In the genomic region with DNA sequence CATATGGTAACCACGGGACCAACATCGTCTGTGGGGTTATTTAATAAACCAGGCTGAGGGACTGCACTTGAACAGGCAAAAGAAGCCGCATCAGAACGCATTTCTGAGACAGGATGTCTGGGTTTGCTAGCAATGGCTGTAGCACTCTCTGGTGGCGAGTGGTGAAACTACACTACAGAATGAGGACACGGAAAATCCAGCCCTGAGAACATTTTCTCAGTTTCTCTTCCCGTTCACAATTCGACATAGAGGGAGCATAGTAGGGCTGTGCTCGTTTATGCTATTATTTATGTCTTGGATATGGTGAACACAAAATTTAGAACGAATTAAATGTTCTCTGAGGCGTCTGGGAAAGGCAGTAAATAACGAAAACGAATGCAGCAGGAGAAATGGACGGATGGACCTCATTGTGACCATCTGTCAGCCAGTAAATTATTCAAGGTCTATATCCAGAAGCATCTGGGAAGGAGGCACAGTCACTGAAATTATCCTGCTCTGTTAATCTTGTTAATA, we compare ENCODE assay signal across 8 mouse cellular contexts. TPM values are rescaled to one million over a fixed set of nuclear protein-coding genes. Genes with fewer than 3 reads are reported as not detected.
DNase-seq lines count a peak whose midpoint lies in the region; ATAC-seq lines count a peak whose summit lies in the region.

No protein-coding gene starts in this region.

- ATAC-seq in granulocyte monocyte progenitor cell, adult 5-6 weeks (replicated peaks; ENCODE audit: poor library complexity, severe bottlenecking) = peak; percentile 97

- H3K36me3 ChIP-seq in midbrain, embryonic 10.5 days = no peaks in the 10 kb centered on the region

- peaks cover 5% of the 10 kb centered on the region; the same call in 1 of the 2 replicates for H3K4me1 ChIP-seq in midbrain, embryonic 10.5 days

- intact Hi-C loops in left cerebral cortex, postnatal 4 days (cut with DNase I) = loop anchor here (2.0 to 10.0 kb wide), 6 partner anchors 76 to 1759 kb away; a partner anchor contains a TSS

- H3K4me3 ChIP-seq in midbrain, embryonic 10.5 days = 0 out of 2 replicates have a peak overlapping the region, but pooled peaks have one; percentile 18

- H3K9me3 ChIP-seq in midbrain, embryonic 10.5 days (replicated peaks) = no peaks in the 10 kb centered on the region

- 21% methylated on average over 14 of the region's 14 CpGs for WGBS in midbrain, embryonic 10.5 days

- H3K27me3 ChIP-seq in midbrain, embryonic 10.5 days (ENCODE audit: low read depth, poor library complexity, severe bottlenecking) = no peaks in the 10 kb centered on the region

- peak overlapping the region; percentile 69 for H3K27ac ChIP-seq in midbrain, embryonic 10.5 days (replicated peaks)

- DNase-seq in 416B (ENCODE audit: low read depth) = peak; percentile 76
- peak; percentile 62 for DNase-seq in adrenal gland, adult 2 months
- peak; percentile 87 for DNase-seq in embryo, embryonic 11 days
- DNase-seq in kidney, adult 11 months = peak; percentile 38
- peak; percentile 89 for DNase-seq in left cerebral cortex, postnatal 4 days
- DNase-seq in midbrain, embryonic 10.5 days (ENCODE audit: low spot score) = peak; percentile 71
- DNase-seq in right cerebral cortex, postnatal 4 days = peak; percentile 88

RNA-seq across cellular contexts. Expression of a gene that starts 48.8 kb away (rescaled TPM):
- total RNA-seq in adrenal gland, adult 2 months (2021) = not detected
- polyA plus RNA-seq in adrenal gland, adult 2 months (2012; rRNA removed) = not detected in 2 replicates
- total RNA-seq in granulocyte monocyte progenitor cell, adult 5-6 weeks (2014; fragmentation: Nextera tagmentation) = not detected in 2 replicates
- total RNA-seq in granulocyte monocyte progenitor cell, adult 5-6 weeks (2017) = not detected in 2 replicates
- total RNA-seq in left cerebral cortex, postnatal 4 days (2021) = under 1 TPM in 1 of 2 experiments, not detected in 1; 0.28 TPM
- not detected in 2 replicates for polyA plus RNA-seq in midbrain, embryonic 10.5 days (2016; fragmentation: Nextera tagmentation; extraction: Ambion mirVana)

Comparison
In these comparisons a context has a peak if more than half of its experiments do, and no peak if none do; other contexts are left out.
1. Peak in every context shown above with its lines: DNase-seq, ATAC-seq, H3K4me3 ChIP-seq and H3K27ac ChIP-seq.
2. DNase-seq: peak in every context shown above with its lines; median percentile 89 in left cerebral cortex, postnatal 4 days; 88 in right cerebral cortex, postnatal 4 days; 87 in embryo, embryonic 11 days; 76 in 416B; 71 in midbrain, embryonic 10.5 days; 62 in adrenal gland, adult 2 months; 38 in kidney, adult 11 months.